Mouse (Mus musculus) lung, postnatal 0 days (tissue): ENCODE data around the gene Dock4.

ENCODE experiments used
- CTCF ChIP-seq: IDR thresholded peaks from 2 replicates; pipeline ENCODE4 v1.5.1; 2016; ENCODE audit warnings: antibody characterized with exemption, mild to moderate bottlenecking
- EP300 ChIP-seq: IDR thresholded peaks from 2 replicates; pipeline ENCODE4 v1.6.1; 2016; ENCODE audit warnings: antibody characterized with exemption, mild to moderate bottlenecking, control low read depth

DNA sequence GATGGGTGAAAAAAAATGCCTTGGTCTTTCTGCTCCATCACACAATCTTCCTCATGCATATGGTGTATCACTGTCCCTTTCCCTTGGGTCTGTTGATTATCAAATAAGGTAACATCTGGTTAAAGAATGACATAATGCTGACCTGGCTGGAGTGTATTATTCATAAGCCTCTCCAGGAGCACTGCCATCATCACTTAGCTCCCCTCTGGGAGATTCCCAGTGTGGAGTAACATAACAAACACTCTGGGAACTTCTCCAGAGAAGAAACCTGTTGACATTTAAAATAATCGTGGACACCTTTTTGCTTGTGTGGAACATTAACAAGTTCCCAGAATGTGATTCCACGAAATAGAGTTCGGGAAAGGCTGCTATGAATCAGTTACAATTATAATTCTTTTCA lies 128.3 kb downstream of the Dock4 start:
- TF ChIP-seq CTCF (no peak), EP300 (no peak)
